Comparison of ENCODE assay signal across 9 mouse cellular contexts in the genomic region with DNA sequence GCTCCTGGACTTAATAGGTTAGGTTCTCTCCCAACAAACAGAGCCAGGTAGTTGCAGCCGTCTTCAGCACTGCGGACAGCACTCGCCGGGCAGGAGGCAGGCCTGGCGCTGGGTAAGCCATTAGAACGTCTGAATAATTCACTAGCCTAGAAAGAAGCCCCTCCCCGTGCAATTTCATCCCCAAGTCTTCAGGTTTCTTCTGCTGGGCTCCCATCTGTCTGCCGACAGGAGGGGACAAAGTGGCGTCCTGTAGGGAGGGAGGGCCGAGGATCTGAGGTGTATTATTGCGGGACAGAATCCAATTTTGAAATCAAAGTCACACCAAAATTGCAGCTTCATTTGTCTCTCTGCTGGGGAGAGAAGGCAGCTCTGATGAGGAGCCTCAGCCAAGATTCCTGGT. TPM values are rescaled to one million over a fixed set of nuclear protein-coding genes. Genes with fewer than 3 reads are reported as not detected.
DNase-seq lines count a peak whose midpoint lies in the region; ATAC-seq lines count a peak whose summit lies in the region.
"Had no signal": no experiment of that assay in that cellular context is flagged by ENCODE, and none has a peak within 500 bp of the region (broad histone marks: within the 10 kb centered on the region; RNA-seq: fewer than 3 reads in every experiment).

No protein-coding gene starts in this region.

- H3K9me3 ChIP-seq in kidney, embryonic 15.5 days (replicated peaks) = no peaks in the 10 kb centered on the region

- no peak for ATAC-seq in kidney, embryonic 15.5 days (replicated peaks; ENCODE audit: low FRiP score)

- no peaks in the 10 kb centered on the region for H3K27me3 ChIP-seq in kidney, embryonic 15.5 days

- no peaks in the 10 kb centered on the region for H3K36me3 ChIP-seq in kidney, embryonic 15.5 days

- no peaks in the 10 kb centered on the region for H3K4me1 ChIP-seq in kidney, embryonic 15.5 days

- intact Hi-C loops in left cerebral cortex, postnatal 14 days (cut with DNase I) = no loop called here

- no peak overlapping the region for H3K4me3 ChIP-seq in kidney, embryonic 15.5 days (replicated peaks)

- 2% methylated on average over 11 of the region's 11 CpGs for WGBS in kidney, embryonic 15.5 days

- DNase-seq in kidney, postnatal 14 days = peak; percentile 18
- DNase-seq in adrenal gland, postnatal 10 days = peak; percentile 44
- peak; percentile 59 for DNase-seq in embryo, embryonic 9.5 days (ENCODE audit: extremely low spot score)
- DNase-seq in kidney, postnatal 4 days = peak; percentile 79 to 84
- no peak for DNase-seq in frontal cortex, postnatal 36 days (ENCODE audit: low spot score in 2 of 2)
- no peak for DNase-seq in left cerebral cortex, postnatal 14 days (ENCODE audit: low spot score in 2 of 2)
- no peak for DNase-seq in gastrocnemius, adult 8-10 months (ENCODE audit: low spot score in 2 of 2)

- H3K27ac ChIP-seq in kidney, embryonic 15.5 days = no peak overlapping the region

- no peak overlapping the region for H3K4me2 ChIP-seq in kidney, embryonic 15.5 days

- no peak overlapping the region for H3K9ac ChIP-seq in kidney, embryonic 15.5 days

RNA-seq across cellular contexts. Expression of a gene that starts 58.9 kb away (rescaled TPM):
- polyA plus RNA-seq in kidney, embryonic 15.5 days (2015; fragmentation: Nextera tagmentation; extraction: Ambion mirVana) = 0.14 and 0.18 TPM in 2 replicates
- 1 to 10 TPM; 1.7 to 3.4 TPM for total RNA-seq in adrenal gland, postnatal 10 days (2021)
- total RNA-seq in left cerebral cortex, postnatal 14 days (2021) = 100 to 1,000 TPM; 252 to 253 TPM
- total RNA-seq in gastrocnemius, adult 8-10 months (2022) = under 1 TPM in 1 of 4 experiments, not detected in 3; 0.05 TPM
- polyA plus RNA-seq: heart, embryonic 14.5 days had no signal

Comparison
In these comparisons a context has a peak if more than half of its experiments do, and no peak if none do; other contexts are left out.
1. DNase-seq: peak in kidney, postnatal 14 days (single experiment), adrenal gland, postnatal 10 days (single experiment), embryo, embryonic 9.5 days (single experiment) and kidney, postnatal 4 days (2 of 2); none in frontal cortex, postnatal 36 days (0 of 2), left cerebral cortex, postnatal 14 days (0 of 2) and gastrocnemius, adult 8-10 months (0 of 2).
2. RNA of a gene that starts 58.9 kb away (total RNA-seq): 252 to 253 TPM in left cerebral cortex, postnatal 14 days; 1.7 to 3.4 TPM in adrenal gland, postnatal 10 days and 0.05 TPM in gastrocnemius, adult 8-10 months; every median in the first group is over 10 times any median in the second.